Mouse (Mus musculus): ENCODE results near the gene 5730522E02Rik.

GRCm38 (mm10) chr11:26004018-26004417 is 206.5 kb downstream of the 5730522E02Rik start:
- no peak for TF ChIP-seq CTCF (IDR thresholded peaks at IDR 0.05; ENCODE audit: extremely low read depth, insufficient read depth, insufficient read length, insufficient replicate concordance)
- no peak for TF ChIP-seq POLR2A (IDR thresholded peaks at IDR 0.05; ENCODE audit: low read depth, low read length)
